In genomic region chr3:132131939-132132338, GRCm38 (mm10) we compare ENCODE assay signal across 16 mouse cellular contexts. TPM values are rescaled to one million over a fixed set of nuclear protein-coding genes. Genes with fewer than 3 reads are reported as not detected.
"Had no signal": no experiment of that assay in that cellular context is flagged by ENCODE, and none has a peak within 500 bp of the region (broad histone marks: within the 10 kb centered on the region; RNA-seq: fewer than 3 reads in every experiment).

No protein-coding gene starts in this region.

- H3K27ac ChIP-seq: kidney, postnatal 0 days; layer of hippocampus, adult 2 months; liver, embryonic 13.5 days; stomach, embryonic 15.5 days had no signal

- DNase-seq: kidney, postnatal 25 days; layer of hippocampus, adult 9-11 months; liver, embryonic 13.5 days; lung, adult 2 months; lung, postnatal 14 days; lung, postnatal 4 days; midbrain, embryonic 14.5 days; right cerebral cortex, postnatal 25 days; spleen, adult 18-20 months; thymus, postnatal 25 days had no signal

- H3K4me2 ChIP-seq: liver, embryonic 13.5 days; midbrain, embryonic 11.5 days; stomach, embryonic 15.5 days had no signal

- H3K4me1 ChIP-seq: liver, embryonic 13.5 days; stomach, embryonic 15.5 days had no signal

- H3K4me3 ChIP-seq: layer of hippocampus, adult 2 months; liver, embryonic 13.5 days; stomach, embryonic 15.5 days had no signal

- H3K27me3 ChIP-seq: liver, embryonic 13.5 days; stomach, embryonic 15.5 days had no signal

- H3K9ac ChIP-seq: liver, embryonic 13.5 days; stomach, embryonic 15.5 days had no signal

- H3K9me3 ChIP-seq: liver, embryonic 13.5 days; stomach, embryonic 15.5 days had no signal

- H3K36me3 ChIP-seq: liver, embryonic 13.5 days; stomach, embryonic 15.5 days had no signal

RNA-seq across cellular contexts. Expression of gene Dkk2, which starts 46.8 kb away (rescaled TPM):
- total RNA-seq: megakaryocyte progenitor cell, adult 5-6 weeks; megakaryocyte-erythroid progenitor cell, adult 5-6 weeks had no signal
